Comparison of ENCODE assay signal across 26 mouse cellular contexts in genomic region chr8:123687826-123688225, GRCm38 (mm10). TPM values are rescaled to one million over a fixed set of nuclear protein-coding genes. Genes with fewer than 3 reads are reported as not detected.
"Had no signal": no experiment of that assay in that cellular context is flagged by ENCODE, and none has a peak within 500 bp of the region (broad histone marks: within the 10 kb centered on the region; RNA-seq: fewer than 3 reads in every experiment).

No protein-coding gene starts in this region.

- H3K4me2 ChIP-seq: heart, embryonic 12.5 days; hindbrain, embryonic 12.5 days; hindbrain, embryonic 14.5 days; intestine, embryonic 15.5 days; limb, embryonic 13.5 days; limb, embryonic 15.5 days; liver, embryonic 12.5 days had no signal

- DNase-seq: gastrocnemius, adult 2 months; gastrocnemius, postnatal 10 days; gastrocnemius, postnatal 25 days; heart, adult 18-20 months; heart, postnatal 10 days; heart, postnatal 4 days; kidney, adult 18-20 months; kidney, adult 8-10 months; kidney, postnatal 10 days; kidney, postnatal 25 days; layer of hippocampus, adult 9-11 months; layer of hippocampus, postnatal 36 days; left cerebral cortex, postnatal 4 days had no signal

- H3K27ac ChIP-seq: gastrocnemius, adult 2 months; heart, embryonic 10.5 days; hindbrain, embryonic 10.5 days; hindbrain, embryonic 12.5 days; hindbrain, embryonic 14.5 days; intestine, embryonic 15.5 days; limb, embryonic 13.5 days; limb, embryonic 15.5 days; liver, embryonic 12.5 days; liver, embryonic 14.5 days had no signal

- H3K9ac ChIP-seq: heart, embryonic 12.5 days; hindbrain, embryonic 12.5 days; hindbrain, embryonic 14.5 days; intestine, embryonic 15.5 days; limb, embryonic 13.5 days; limb, embryonic 15.5 days; liver, embryonic 12.5 days; liver, embryonic 14.5 days had no signal

- H3K36me3 ChIP-seq: heart, embryonic 10.5 days; heart, embryonic 12.5 days; hindbrain, embryonic 10.5 days; hindbrain, embryonic 12.5 days; intestine, embryonic 15.5 days; limb, embryonic 13.5 days; limb, embryonic 15.5 days; liver, embryonic 12.5 days had no signal

- ATAC-seq: hindbrain, embryonic 16.5 days; inflammation-experienced regulatory T-cells, adult 6 months; intestine, embryonic 15.5 days; intestine, postnatal 0 days; liver, embryonic 12.5 days had no signal

- H3K9me3 ChIP-seq: heart, embryonic 10.5 days; heart, embryonic 12.5 days; hindbrain, embryonic 10.5 days; hindbrain, embryonic 12.5 days; intestine, embryonic 15.5 days; limb, embryonic 13.5 days; limb, embryonic 15.5 days; liver, embryonic 12.5 days had no signal

- H3K4me1 ChIP-seq: hindbrain, embryonic 10.5 days; limb, embryonic 15.5 days had no signal

- H3K4me3 ChIP-seq: gastrocnemius, adult 2 months; heart, embryonic 10.5 days; heart, embryonic 12.5 days; hindbrain, embryonic 10.5 days; hindbrain, embryonic 12.5 days; intestine, embryonic 15.5 days; limb, embryonic 13.5 days; limb, embryonic 15.5 days; liver, embryonic 12.5 days had no signal

- H3K27me3 ChIP-seq: heart, embryonic 12.5 days; hindbrain, embryonic 12.5 days; intestine, embryonic 15.5 days; limb, embryonic 13.5 days; limb, embryonic 15.5 days had no signal

RNA-seq across cellular contexts. Expression of gene Rhou, which starts 34.1 kb away (rescaled TPM):
- polyA plus RNA-seq: inflammation-experienced regulatory T-cells, adult 6 months had no signal
